Mouse (Mus musculus) left cerebral cortex, postnatal 36 days (tissue): ENCODE data around the gene Cdc25b. TPM values are rescaled to one million over a fixed set of nuclear protein-coding genes. Genes with fewer than 3 reads are reported as not detected.
"Not testable (repeated sequence)": the region's sequence is repeated elsewhere in the genome, so short reads cannot be mapped to it uniquely, and the experiment has no call there.

Experiments used
- DNase-seq, 2 experiments: peaks; one replicate each; pipeline ENCODE4 v3.0.0; 2021 to 2022; ENCODE audit warnings: low spot score in 2 of 2, mixed read lengths in 1 of 2
- intact Hi-C: fragments of 180-260 bp; cut with DNase I; formaldehyde crosslinking; loops from one replicate; pipeline ENCODE4 v1.15.1; 2025
- total RNA-seq, 2 experiments: library from RNA; stranded (reverse); gene quantifications; 2 replicates each; pipeline ENCODE4 v1.2.3; 2021

Cdc25b gene
- total RNA-seq, 2 experiments from 2014 or later, result 13.9 to 22.8 TPM

DNA sequence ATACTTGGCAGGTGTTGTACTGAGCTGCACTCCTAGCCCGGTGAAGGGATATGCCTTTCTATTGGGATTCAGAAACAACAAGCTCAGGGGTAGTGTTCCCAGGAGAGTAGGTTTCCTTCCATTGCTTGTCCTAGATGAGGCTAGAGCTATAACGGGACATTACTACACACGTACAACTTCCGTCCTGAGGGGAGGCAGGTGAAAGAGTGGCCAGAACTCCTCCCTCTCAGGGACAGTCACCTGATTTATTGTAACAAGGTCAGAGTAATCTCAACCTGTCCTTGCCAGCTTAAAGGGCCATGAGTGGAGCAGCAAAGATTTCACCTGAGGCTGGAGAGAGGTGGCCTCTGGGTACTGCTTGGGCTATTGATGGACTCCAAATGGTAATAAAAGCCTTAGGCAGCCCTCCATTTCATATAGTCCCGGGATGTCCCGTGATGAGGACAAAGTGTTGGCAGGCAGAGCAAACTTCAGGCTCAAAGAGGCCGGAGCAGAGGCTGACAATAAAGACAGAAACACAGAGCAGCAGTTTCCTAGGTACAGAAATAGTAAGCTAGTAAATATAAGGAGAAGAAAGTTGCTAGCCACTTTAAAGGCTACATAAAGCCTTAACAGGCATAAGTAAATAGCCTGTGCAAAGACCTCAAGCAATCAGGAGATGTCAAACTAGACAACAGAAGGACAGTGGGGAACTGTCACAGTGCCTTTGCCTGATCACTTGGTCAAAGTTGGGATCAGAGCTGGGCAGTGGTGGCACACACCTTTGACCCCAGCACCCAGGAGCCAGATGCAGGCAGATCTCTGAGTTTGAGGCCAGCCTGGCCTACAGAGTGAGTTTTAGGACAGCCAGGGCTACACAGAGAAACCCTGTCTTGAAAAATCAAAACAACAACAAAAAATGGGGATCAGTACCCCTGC lies 29.5 kb downstream of the Cdc25b start:
- intact Hi-C loops, result no loop called here
- DNase-seq, result no peak

DNA sequence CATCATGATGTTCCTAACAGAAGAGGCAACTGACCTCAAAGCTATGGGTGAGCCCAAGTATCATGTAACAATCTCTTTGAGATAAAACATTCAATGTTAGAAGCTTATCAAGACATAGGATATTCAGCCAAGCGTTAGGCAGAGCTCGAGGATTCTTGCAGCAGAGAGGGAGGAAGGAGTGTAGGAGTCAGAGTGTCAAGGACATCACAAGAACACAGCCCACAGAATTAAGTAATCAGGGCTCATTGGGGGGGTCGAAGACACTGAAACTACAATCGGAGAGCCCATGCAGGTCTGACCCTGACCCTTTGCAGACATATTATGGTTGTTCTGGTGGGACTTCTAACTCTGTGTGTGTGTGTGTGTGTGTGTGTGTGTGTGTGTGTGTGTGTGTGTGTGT lies 33.3 kb downstream of the Cdc25b start:
- DNase-seq, result no peak
- intact Hi-C loops, result no loop called here

DNA sequence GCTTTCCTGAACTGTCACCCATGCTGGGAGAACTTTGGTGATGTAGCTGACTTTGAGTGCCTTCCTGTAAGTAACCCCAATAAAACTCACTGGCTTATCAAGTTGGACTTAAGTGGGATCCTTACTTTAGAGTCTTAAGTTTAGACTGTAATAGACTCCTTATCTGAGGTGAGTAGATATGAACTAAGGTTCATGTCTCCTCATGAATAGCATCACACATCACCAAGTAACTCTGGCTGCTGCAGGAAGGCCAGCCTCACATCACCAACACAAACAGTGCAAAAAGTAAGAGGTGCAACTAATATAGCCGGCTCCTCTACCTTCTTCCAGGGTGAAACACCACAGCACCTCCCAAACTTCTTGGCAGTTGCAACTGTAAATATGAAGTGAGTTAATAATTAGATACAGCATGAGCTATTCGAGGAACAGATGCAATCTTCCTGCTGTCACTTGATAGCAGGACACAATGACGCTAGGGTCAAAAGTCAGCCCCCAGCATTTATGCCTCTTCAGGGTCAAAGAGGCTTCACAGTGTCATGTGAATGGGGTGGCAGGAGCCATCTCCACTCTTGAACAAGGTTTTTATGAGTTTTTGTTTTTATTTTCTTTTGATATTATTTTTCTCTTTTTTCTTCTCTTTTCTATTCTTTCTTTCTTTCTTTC lies 35.2 kb downstream of the Cdc25b start:
- no peak for DNase-seq
- intact Hi-C loops, result no loop called here

DNA sequence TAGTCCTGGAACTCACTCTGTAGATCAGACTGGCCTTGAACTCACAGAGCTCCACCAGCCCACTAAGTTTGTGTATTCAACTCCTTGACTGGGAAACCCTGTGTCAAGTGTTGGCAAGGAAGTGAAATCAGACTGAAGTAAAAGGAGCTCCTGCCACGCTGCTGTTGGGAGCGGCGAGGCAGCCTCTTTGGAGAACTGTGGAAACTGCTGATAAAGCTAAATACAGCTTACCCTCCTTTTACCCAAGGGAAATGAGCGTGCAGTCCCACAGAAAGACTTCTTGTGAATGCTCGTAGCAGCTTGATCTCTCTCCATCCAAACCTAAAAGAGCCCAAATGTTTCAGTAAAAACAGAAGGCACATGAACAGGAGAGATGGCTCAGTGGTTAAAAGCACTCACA lies 35.8 kb downstream of the Cdc25b start:
- intact Hi-C loops, result no loop called here
- DNase-seq, result no peak

DNA sequence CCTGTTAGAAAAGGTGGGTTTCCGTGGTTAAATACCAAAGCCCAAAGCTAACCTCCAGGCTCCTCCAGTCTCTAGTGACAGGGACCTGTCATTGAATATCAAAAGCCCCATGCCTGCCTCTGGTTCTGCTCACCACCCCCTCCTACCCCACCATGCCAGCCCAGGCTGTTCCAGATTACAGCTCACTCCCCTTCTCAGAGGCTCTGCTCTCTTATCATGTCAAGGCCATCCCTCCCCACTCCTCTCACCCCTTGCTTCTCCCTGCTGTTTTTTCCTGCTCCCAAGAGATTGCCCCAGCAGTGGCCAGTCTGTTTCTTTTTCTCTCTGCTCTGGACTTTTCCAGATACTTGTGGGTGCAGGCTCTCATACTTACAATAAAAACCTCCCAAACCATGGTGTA lies 36.8 kb downstream of the Cdc25b start:
- no peak for DNase-seq
- intact Hi-C loops, result no loop called here

DNA sequence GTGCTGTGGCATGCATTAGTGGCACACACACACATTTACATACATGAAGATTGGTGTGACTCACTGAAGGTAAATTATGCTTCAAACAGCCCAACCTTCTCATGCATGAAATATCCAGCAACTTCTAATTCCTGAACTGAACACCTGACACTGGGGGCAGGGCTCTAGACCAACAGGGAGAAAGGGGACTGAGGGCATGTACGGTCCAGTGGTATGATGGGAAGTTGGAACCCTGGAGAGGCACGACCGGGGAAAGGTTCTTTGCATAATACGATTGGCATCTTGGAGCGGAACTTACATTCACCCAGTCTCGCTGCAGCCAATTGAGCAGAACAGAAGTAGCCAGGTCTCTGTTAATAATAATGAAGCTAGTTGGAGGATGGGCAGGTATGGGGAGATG lies 38.4 kb downstream of the Cdc25b start:
- DNase-seq, result no peak
- intact Hi-C loops, result no loop called here

DNA sequence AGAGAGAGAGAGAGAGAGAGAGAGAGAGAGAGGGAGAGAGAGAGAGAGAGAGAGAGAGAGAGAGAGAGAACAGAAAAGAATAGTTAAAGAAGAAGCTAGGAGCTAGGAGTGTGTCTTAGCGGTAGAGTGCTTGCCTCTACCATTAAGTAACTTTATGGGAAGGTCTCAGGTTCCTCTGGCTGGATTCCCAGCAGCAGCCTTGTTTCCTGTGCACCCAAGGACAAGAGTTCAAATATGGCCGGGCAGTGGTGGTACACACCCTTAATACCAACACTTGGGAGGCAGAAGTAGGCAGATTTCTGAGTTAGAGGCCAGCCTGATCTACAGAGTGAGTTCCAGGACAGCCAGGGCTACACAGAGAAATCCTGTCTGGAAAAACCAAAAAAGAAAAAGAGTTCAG lies 39.9 kb downstream of the Cdc25b start:
- DNase-seq, intact Hi-C loops: not testable (repeated sequence)

DNA sequence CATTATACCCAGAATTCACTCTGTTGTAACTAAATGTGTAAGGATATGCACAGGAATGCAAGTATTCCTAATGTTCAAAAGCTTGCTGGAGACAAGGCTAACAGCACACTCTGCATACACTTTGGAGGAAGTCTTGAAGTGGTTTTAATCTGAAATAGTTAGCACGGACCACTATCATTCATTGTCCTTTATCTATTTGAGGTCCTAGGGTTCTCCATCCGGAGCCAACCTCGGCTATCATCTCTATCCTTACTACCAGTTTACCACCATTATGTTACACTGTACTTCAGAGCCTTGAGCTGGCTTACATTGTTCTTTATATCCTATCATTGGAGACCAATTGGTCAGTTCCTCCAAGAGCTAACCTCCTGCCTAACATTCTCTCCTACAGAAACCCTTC lies 40.5 kb downstream of the Cdc25b start:
- DNase-seq, result no peak
- intact Hi-C loops, result no loop called here

DNA sequence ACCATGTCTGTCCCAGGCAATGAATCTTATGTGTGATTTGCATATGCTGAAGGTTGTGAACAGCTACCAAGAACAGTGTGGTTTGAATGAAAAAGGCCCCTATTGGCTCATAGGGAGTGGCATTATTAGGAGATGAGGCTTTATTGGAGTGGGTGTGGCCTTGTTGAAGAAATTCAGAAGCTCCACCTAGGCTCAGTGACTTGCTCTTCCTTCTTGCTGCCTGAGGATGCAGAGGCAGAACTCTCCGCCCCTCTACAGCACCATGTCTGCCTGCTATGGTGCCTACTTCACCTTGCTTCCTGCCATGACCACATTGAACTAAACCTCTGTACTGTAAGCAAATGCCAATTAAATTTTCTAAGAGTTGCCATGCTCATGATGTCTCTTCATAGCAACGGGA lies 45.8 kb downstream of the Cdc25b start:
- intact Hi-C loops, result no loop called here
- DNase-seq, result no peak

DNA sequence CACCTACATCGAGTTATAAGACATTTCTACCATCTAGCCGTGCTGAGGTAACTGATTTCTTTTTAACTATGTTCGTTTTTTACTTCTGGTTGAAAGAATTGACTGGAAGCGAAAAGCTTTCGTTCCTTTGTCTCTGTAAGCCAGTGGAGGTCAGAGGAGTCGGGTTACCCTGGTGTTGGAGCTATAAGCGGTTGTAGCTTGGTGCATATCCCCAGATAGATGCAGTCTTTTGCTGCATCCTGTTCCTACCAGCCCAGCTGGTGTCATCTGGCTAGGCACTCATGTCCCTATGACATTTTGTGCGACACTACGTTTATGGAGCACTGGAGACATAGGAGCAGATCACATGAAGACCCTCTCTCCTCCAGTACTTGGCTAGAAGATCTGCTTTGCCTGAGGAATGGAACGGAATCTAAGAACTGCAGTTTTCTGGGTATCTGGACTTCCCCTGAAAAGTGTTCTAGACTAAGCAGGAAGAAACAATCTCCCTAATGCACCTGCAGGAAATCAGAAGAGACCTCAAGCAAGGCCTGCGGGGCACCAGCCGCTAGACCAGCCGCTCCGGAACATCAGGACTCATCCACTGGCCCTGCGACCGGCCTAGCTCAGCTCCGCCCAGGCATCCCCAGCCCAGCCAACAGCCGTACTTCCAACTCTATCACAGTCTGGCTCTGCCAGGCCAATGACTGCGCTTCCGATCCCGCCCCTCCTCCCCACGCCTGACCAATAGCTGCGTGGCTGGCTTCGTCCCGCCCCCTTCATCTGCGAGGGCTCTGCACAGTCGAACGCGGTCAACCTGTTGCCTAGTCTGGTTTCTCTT lies 46.8 kb downstream of the Cdc25b start, which contains the start of gene Mavs:
Mavs (plus strand) TSS at position 757 of the 820 bp plus-strand sequence.
- intact Hi-C loops, result no loop called here
- peak; percentile 89 for DNase-seq

DNA sequence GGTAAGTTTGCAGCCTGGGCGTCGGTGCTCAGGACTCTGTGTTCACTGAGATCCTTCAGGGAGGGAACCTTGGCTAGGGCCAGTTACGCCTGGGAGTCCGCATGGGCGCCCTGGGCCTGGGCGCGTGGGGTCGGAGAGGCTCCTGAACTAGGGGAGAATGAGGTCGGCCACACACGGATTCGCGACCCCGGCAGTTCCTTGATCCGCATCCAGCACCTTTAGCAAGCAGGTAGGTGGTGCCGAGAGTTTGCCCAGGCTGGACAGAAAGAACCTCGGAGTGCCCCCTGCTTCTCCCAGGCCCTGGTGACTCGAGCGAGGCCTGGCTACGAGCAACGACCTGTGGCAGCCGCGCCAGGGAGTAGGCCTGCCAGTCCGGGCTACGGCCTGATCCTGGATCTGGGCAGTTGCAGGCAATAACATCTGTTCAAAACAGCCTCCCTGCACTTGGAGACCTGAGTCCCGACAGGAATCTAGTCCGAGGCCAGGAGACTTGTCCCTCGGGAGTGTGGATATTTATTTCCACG lies 47.4 kb downstream of the Cdc25b start:
- intact Hi-C loops, result no loop called here
- DNase-seq, result no peak

DNA sequence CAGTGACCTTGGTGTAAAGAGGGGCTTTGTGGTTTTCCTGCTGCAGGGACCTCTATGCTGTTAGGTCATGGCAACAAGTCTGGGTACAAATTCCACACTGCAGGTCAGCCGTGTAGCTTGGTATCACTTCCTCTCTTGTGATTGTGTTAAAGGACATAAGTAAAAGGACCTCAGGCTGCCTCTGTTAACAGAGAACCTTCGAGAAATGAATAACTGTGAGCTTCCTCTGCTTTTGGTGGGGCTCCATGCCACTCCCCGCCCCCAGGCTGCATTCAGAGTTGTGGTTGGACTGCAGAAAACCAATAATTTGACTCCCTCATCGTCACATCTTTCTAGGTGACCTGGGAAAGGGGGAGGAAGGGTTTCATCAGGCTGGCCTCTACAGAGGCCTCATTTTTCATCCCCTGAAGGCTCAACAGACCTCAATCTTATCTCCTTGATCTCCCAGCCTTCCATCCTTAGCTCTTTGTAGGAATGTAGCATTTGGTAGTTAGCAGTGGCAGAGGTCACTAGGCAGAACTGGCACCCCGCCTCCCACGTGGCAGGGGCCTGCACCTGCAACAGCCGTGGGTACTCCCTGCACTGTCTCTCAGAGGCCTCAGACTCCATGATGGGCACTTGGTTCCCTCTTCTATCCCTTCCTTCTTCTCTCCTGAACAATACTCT lies 48.4 kb downstream of the Cdc25b start:
- DNase-seq, result no peak
- intact Hi-C loops, result no loop called here

DNA sequence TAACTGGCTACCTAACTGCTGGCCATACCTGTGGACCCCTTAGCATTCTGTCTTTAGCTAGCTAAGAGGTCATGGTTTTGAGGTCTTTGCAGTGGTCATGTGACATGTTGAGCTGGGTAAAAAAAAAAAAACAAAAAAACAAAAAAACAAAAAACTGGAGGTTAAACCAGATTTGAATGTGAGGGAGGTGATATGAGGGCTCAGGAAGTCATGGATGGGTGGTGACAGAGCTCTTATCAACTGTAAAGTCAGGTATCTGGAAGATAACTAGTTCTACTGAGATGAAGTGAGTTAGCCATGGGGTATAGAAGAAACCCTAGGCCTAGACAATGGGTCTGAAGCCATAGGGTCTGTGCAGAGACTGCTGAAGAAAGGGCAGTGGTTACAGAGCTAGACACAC lies 55.4 kb downstream of the Cdc25b start:
- no peak for DNase-seq
- intact Hi-C loops, result no loop called here

DNA sequence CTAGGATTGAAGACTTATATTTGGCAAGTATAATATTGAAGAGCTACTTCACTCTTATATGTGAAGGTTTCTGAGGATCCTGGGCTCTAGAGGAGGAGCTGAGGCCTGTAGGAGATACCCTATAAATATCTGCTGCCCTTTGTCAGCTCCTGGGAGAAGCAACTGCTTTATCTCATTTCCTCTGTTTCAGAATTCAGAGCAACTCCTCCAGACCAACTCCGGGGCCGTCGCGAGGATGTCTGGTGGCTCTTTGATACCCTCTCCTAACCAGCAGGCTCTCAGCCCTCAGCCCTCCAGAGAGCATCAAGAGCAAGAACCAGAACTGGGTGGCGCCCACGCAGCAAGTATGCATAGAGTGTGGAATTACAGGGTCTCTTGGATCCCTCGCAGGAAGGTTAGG lies 56.2 kb downstream of the Cdc25b start:
- intact Hi-C loops, result no loop called here
- DNase-seq, result no peak

Other genes starting within 250 kb of the Cdc25b start
- gene Gfra4, start 143.9 kb upstream of the Cdc25b start, total RNA-seq, result 10 to 100 TPM; 53.5 to 65.7 TPM
- 1 to 10 TPM; 4.9 to 9.0 TPM for gene Adam33, start 123.1 kb upstream of the Cdc25b start, total RNA-seq
- under 1 TPM; 0.32 to 0.75 TPM for gene Siglec1, start 100.2 kb upstream of the Cdc25b start, total RNA-seq
- gene Hspa12b, start 59.7 kb upstream of the Cdc25b start, total RNA-seq, result 10 to 100 TPM in 1 of 2 experiments, 1 to 10 TPM in 1; 7.2 to 11.9 TPM
- gene Gm11037, start 53.5 kb upstream of the Cdc25b start, total RNA-seq, result not detected
- 10 to 100 TPM; 71.1 to 78.3 TPM for gene 1700037H04Rik, start 26.9 kb upstream of the Cdc25b start, total RNA-seq
- 10 to 100 TPM; 75.1 to 88.0 TPM for gene Cenpb, start 6.9 kb upstream of the Cdc25b start, total RNA-seq
- 10 to 100 TPM in 1 of 2 experiments, 1 to 10 TPM in 1; 9.7 to 10.8 TPM for gene Spef1, start 333 bp downstream of the Cdc25b start, total RNA-seq
- 10 to 100 TPM; 21.3 to 30.7 TPM for gene Ap5s1, start 20.1 kb downstream of the Cdc25b start, total RNA-seq
- gene Mavs, start 47.1 kb downstream of the Cdc25b start, total RNA-seq, result 1 to 10 TPM; 6.5 to 6.9 TPM
- 10 to 100 TPM; 67.4 to 72.0 TPM for gene Pank2, start 75.5 kb downstream of the Cdc25b start, total RNA-seq
- gene Rnf24, start 165.9 kb downstream of the Cdc25b start, total RNA-seq, result 10 to 100 TPM; 37.4 to 39.4 TPM